In the genomic region with DNA sequence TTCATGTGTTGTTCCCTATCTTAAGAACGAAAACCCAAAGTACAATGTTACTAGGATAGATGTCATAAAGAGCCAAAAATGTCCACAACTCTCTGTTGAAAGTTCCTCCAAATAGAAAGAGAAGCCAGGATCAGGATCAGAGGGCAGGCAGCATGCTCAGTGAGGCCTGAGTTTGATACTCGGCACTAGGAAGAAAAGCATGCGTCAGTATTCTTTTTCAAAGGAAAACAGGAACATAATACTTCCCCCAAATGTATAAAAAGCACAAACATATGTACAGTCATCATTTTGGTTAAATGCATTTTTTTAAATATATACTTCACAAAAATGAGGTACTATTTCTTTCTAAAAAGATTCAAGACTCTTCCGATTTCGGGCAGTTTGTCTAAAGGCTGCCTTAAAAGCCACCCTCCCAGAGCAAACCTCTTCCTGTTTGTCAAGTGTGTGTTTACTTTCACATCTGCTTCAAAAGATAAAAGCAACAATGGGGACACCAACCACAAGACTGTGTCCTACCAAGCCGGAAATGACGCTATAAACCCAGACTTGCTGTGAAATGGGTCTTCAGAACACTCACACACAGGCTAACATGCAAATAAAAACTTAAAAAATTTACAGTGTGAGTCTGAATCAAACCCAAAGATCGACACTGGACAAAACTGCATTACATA, we compare ENCODE assay signal across 8 mouse cellular contexts. TPM values are rescaled to one million over a fixed set of nuclear protein-coding genes. Genes with fewer than 3 reads are reported as not detected.
A peak's percentile ranks its signal among the peaks of the same experiment; 100 is the strongest.
DNase-seq lines count a peak whose midpoint lies in the region; ATAC-seq and TF ChIP-seq lines count a peak whose summit lies in the region.
"Had no signal": no experiment of that assay in that cellular context is flagged by ENCODE, and none has a peak within 500 bp of the region (broad histone marks: within the 10 kb centered on the region; RNA-seq: fewer than 3 reads in every experiment).

No protein-coding gene starts in this region.

- H3K4me3 ChIP-seq in cerebellum, adult 2 months (replicated peaks; ENCODE audit: insufficient read depth, low read depth, low read length), result no peak overlapping the region
- H3K4me3 ChIP-seq in forebrain, embryonic 10.5 days, result no peak overlapping the region

- H3K36me3 ChIP-seq in forebrain, embryonic 10.5 days (replicated peaks), result peaks cover 9% of the 10 kb centered on the region; the same call in 1 of the 2 replicates

- H3K9me3 ChIP-seq in forebrain, embryonic 10.5 days, result no peaks in the 10 kb centered on the region

- TF ChIP-seq POLR2A in cerebellum, adult 2 months (IDR thresholded peaks at IDR 0.05; ENCODE audit: borderline replicate concordance, insufficient read depth, low read length), result no peak

- 76% methylated on average over 8 of the region's 8 CpGs for WGBS in cerebellum, adult 2 months
- 89% methylated on average over 8 of the region's 8 CpGs for WGBS in forebrain, embryonic 10.5 days

- H3K27me3 ChIP-seq in cerebellum, adult 2 months (ENCODE audit: control insufficient read depth, insufficient read depth, low read length), result no peaks in the 10 kb centered on the region
- no peaks in the 10 kb centered on the region; the same call in 1 of the 2 replicates for H3K27me3 ChIP-seq in forebrain, embryonic 10.5 days (ENCODE audit: poor library complexity, severe bottlenecking)

- peaks cover 8% of the 10 kb centered on the region for H3K4me1 ChIP-seq in cerebellum, adult 2 months (ENCODE audit: control insufficient read depth, insufficient read depth, low read length)
- peaks cover 58% of the 10 kb centered on the region for H3K4me1 ChIP-seq in forebrain, embryonic 10.5 days

- peak; percentile 62 for ATAC-seq in erythroid progenitor cell, adult 5-6 weeks (replicated peaks; ENCODE audit: low FRiP score, poor library complexity, severe bottlenecking)

- H3K27ac ChIP-seq in cerebellum, adult 2 months (ENCODE audit: insufficient read depth, low read length), result no peak overlapping the region
- H3K27ac ChIP-seq in forebrain, embryonic 10.5 days, result no peak overlapping the region

- TF ChIP-seq CTCF in cerebellum, adult 2 months (IDR thresholded peaks at IDR 0.05; ENCODE audit: borderline replicate concordance, insufficient read depth, low read depth, low read length), result no peak

- peak; percentile 14 to 20 for DNase-seq in spleen, adult 18-20 months
- DNase-seq in spleen, postnatal 14 days (ENCODE audit: low spot score in 2 of 2), result no peak
- DNase-seq in lung, postnatal 25 days (ENCODE audit: low spot score), result peak; percentile 88
- DNase-seq in cerebellum, adult 2 months, result no peak
- no peak for DNase-seq in cerebellum, postnatal 10 days
- DNase-seq in forebrain, embryonic 10.5 days (ENCODE audit: extremely low spot score, low spot score), result no peak

RNA-seq across cellular contexts. Expression of a gene that starts 34.4 kb away (rescaled TPM):
- total RNA-seq in erythroid progenitor cell, adult 5-6 weeks (2015; ENCODE audit: low replicate concordance), result not detected in 2 replicates
- total RNA-seq in erythroid progenitor cell, adult 5-6 weeks (2017; ENCODE audit: low replicate concordance), result 0.64 and 1.4 TPM in 2 replicates
- 0.15 and 0.24 TPM in 2 replicates for polyA plus RNA-seq in cerebellum, adult 2 months (2012; rRNA removed)
- not detected in 2 replicates for polyA plus RNA-seq in forebrain, embryonic 10.5 days (2016; fragmentation: Nextera tagmentation; extraction: Ambion mirVana)
- polyA plus RNA-seq: brain, embryonic 14.5 days had no signal

RNA-seq across cellular contexts. Expression of a gene that starts 35.0 kb away (rescaled TPM):
- 679 and 755 TPM in 2 replicates for total RNA-seq in erythroid progenitor cell, adult 5-6 weeks (2015; ENCODE audit: low replicate concordance)
- 876 and 895 TPM in 2 replicates for total RNA-seq in erythroid progenitor cell, adult 5-6 weeks (2017; ENCODE audit: low replicate concordance)
- 174 and 192 TPM in 2 replicates for polyA plus RNA-seq in cerebellum, adult 2 months (2012; rRNA removed)
- polyA plus RNA-seq in forebrain, embryonic 10.5 days (2016; fragmentation: Nextera tagmentation; extraction: Ambion mirVana), result 115 and 123 TPM in 2 replicates

Comparison
In these comparisons a context has a peak if more than half of its experiments do, and no peak if none do; other contexts are left out.
1. DNase-seq: peak in spleen, adult 18-20 months (2 of 2) and lung, postnatal 25 days (single experiment); none in spleen, postnatal 14 days (0 of 2), cerebellum, adult 2 months (0 of 2), cerebellum, postnatal 10 days (0 of 2) and forebrain, embryonic 10.5 days (single experiment).